Mouse (Mus musculus): ENCODE measurements around the gene Vps54.
"Not testable (repeated sequence)": the region's sequence is repeated elsewhere in the genome, so short reads cannot be mapped to it uniquely, and the experiment has no call there.

DNA sequence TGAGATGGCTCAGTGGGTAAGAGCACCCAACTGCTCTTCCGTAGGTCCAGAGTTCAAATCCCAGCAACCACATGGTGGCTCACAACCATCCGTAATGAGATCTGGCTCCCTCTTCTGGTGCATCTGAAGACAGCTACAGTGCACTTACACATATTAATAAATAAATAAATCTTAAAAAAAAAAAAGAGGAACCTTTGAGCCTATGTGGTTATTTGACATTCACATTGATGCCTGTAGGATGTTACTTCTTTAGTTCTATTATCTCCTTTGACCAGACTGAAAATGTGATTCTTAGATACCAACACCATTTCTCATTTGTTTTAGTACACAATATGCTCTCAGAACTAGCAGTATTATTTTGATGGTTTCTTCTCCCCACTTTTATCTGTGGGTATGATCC is 49.1 kb downstream of the Vps54 start:
- TF ChIP-seq CTCF (IDR thresholded peaks at IDR 0.05; ENCODE audit: borderline replicate concordance, control insufficient read depth, extremely low read depth, insufficient read depth, low read length, poor library complexity); POLR2A (IDR thresholded peaks at IDR 0.05; ENCODE audit: control insufficient read depth, extremely low read depth, insufficient read depth, low read length, poor library complexity): not testable (repeated sequence)
